Mouse (Mus musculus) adrenal gland, postnatal 25 days (tissue): ENCODE measurements around the gene 9130023H24Rik. TPM values are rescaled to one million over a fixed set of nuclear protein-coding genes. Genes with fewer than 3 reads are reported as not detected.

ENCODE experiments used
- total RNA-seq: library from RNA; stranded (reverse); gene quantifications from 2 replicates; pipeline ENCODE4 v1.2.3, GENCODE M21; 2021

Gene 9130023H24Rik
- total RNA-seq, 1 experiment from 2014 or later, result 10.3 TPM

Other genes starting within 250 kb of the 9130023H24Rik start
- gene Pycard, start 244.2 kb downstream of the 9130023H24Rik start, total RNA-seq, result 2.8 and 5.5 TPM in 2 replicates
- 0.24 TPM in 1 of 2 replicates, not detected in the other for gene Trim72, start 234.1 kb downstream of the 9130023H24Rik start, total RNA-seq
- gene Itgam, start 175.4 kb downstream of the 9130023H24Rik start, total RNA-seq, result 2.5 and 2.9 TPM in 2 replicates
- not detected in 2 replicates for gene Gm49368, start 175.3 kb downstream of the 9130023H24Rik start, total RNA-seq
- gene Itgax, start 108.5 kb downstream of the 9130023H24Rik start, total RNA-seq, result 0.71 and 0.97 TPM in 2 replicates
- gene Itgad, start 83.7 kb downstream of the 9130023H24Rik start, total RNA-seq, result not detected in 2 replicates
- 2.8 and 5.0 TPM in 2 replicates for gene Cox6a2, start 31.6 kb downstream of the 9130023H24Rik start, total RNA-seq
- gene Armc5, start 689 bp downstream of the 9130023H24Rik start, total RNA-seq, result 19.3 and 20.5 TPM in 2 replicates
- gene Tgfb1i1, start 8.8 kb upstream of the 9130023H24Rik start, total RNA-seq, result 20.2 and 23.0 TPM in 2 replicates
- not detected in 2 replicates for gene Slc5a2, start 27.6 kb upstream of the 9130023H24Rik start, total RNA-seq
- 29.0 and 33.5 TPM in 2 replicates for gene BC017158, start 60.1 kb upstream of the 9130023H24Rik start, total RNA-seq
- 16.0 and 20.3 TPM in 2 replicates for gene Rgs10, start 180.7 kb upstream of the 9130023H24Rik start, total RNA-seq
- gene Tial1, start 223.7 kb upstream of the 9130023H24Rik start, total RNA-seq, result 123 and 132 TPM in 2 replicates